Mouse (Mus musculus) kidney, adult 2 months (tissue): Measurements from ENCODE around the gene Tysnd1. TPM values are rescaled to one million over a fixed set of nuclear protein-coding genes. Genes with fewer than 3 reads are reported as not detected.

Source experiments
- DNase-seq: peaks from one replicate; pipeline ENCODE4 v3.0.0; 2021
- H3K27ac ChIP-seq: fragments of 200-500 bp; 2 replicates; pipeline ENCODE4 v1.5.1; 2012; ENCODE audit warnings: low read depth, low read length, control low read depth, inconsistent platforms; ENCODE audit not compliant: insufficient read depth
- H3K27me3 ChIP-seq: fragments of 200-500 bp; replicated peaks from 2 replicates; pipeline ENCODE4 v1.6.1; 2012; ENCODE audit warnings: mild to moderate bottlenecking, moderate library complexity, low read length, inconsistent platforms; ENCODE audit not compliant: control insufficient read depth, insufficient read depth
- H3K36me3 ChIP-seq: fragments of 200-500 bp; 2 replicates; pipeline ENCODE4 v1.6.1; 2012; ENCODE audit warnings: mild to moderate bottlenecking, moderate library complexity, low read length, inconsistent platforms; ENCODE audit not compliant: control insufficient read depth, insufficient read depth
- H3K4me1 ChIP-seq: fragments of 200-500 bp; 2 replicates; pipeline ENCODE4 v1.6.1; 2011; ENCODE audit warnings: low read length; ENCODE audit not compliant: control insufficient read depth, insufficient read depth
- H3K4me3 ChIP-seq: fragments of 200-500 bp; 2 replicates; pipeline ENCODE4 v1.5.1; 2011; ENCODE audit warnings: mild to moderate bottlenecking, low read depth, low read length, control low read depth; ENCODE audit not compliant: insufficient read depth
- CTCF ChIP-seq: fragments of 200-500 bp; conservative IDR thresholded peaks from 2 replicates; pipeline ENCODE4 v1.5.1; 2011; ENCODE audit warnings: low read depth, mild to moderate bottlenecking, control low read depth, low read length, moderate library complexity, mixed read lengths; ENCODE audit not compliant: insufficient read depth, insufficient read length
- POLR2A ChIP-seq: fragments of 200-500 bp; IDR thresholded peaks from one replicate; pipeline ENCODE4 v1.6.1; 2011; ENCODE audit warnings: low read depth, low read length, control low read depth
- WGBS: fragments of 180-500 bp; shearing (Covaris S2); methylation state at CpG from one replicate; pipeline ENCODE4 v1.1.7; 2018; 5-methylcytosine and 5-hydroxymethylcytosine counted together
- polyA plus RNA-seq: library from polyadenylated mRNA; depleted of rRNA; stranded (reverse); fragments of >200 nt; gene quantifications from 2 replicates; pipeline ENCODE4 v1.2.3, GENCODE M21; 2012; rRNA removed

Tysnd1 gene
- polyA plus RNA-seq, 1 experiment = 75.4 TPM

- H3K27me3 ChIP-seq = no peaks in the 10 kb centered on the region
- H3K4me3 ChIP-seq = no peak overlapping the region
- 53% methylated on average over 20 of the region's 20 CpGs for WGBS
- TF ChIP-seq POLR2A (no peak), CTCF (no peak)
- no peaks in the 10 kb centered on the region for H3K4me1 ChIP-seq
- H3K36me3 ChIP-seq = no peaks in the 10 kb centered on the region
- peak overlapping the region; percentile 48; the same call in 1 of the 2 replicates for H3K27ac ChIP-seq
- peak; percentile 91 for DNase-seq
Observed at GRCm38 (mm10) chr10:61751534-61752219, 56.4 kb downstream of the Tysnd1 start.

Other genes starting within 250 kb of the Tysnd1 start
- 127 and 128 TPM in 2 replicates for gene Eif4ebp2, start 242.9 kb upstream of the Tysnd1 start, polyA plus RNA-seq
- 4.0 and 4.6 TPM in 2 replicates for gene Lrrc20, start 219.7 kb upstream of the Tysnd1 start, polyA plus RNA-seq
- gene Npffr1, start 100.0 kb upstream of the Tysnd1 start, polyA plus RNA-seq = 0.05 and 0.08 TPM in 2 replicates
- gene Ppa1, start 47.0 kb upstream of the Tysnd1 start, polyA plus RNA-seq = 34.6 and 34.9 TPM in 2 replicates
- 64.3 and 67.7 TPM in 2 replicates for gene Sar1a, start 15.2 kb upstream of the Tysnd1 start, polyA plus RNA-seq
- gene Aifm2, start 19.7 kb downstream of the Tysnd1 start, polyA plus RNA-seq = 27.7 and 29.0 TPM in 2 replicates
- gene H2afy2, start 88.6 kb downstream of the Tysnd1 start, polyA plus RNA-seq = 5.4 and 6.1 TPM in 2 replicates